In the genomic region with DNA sequence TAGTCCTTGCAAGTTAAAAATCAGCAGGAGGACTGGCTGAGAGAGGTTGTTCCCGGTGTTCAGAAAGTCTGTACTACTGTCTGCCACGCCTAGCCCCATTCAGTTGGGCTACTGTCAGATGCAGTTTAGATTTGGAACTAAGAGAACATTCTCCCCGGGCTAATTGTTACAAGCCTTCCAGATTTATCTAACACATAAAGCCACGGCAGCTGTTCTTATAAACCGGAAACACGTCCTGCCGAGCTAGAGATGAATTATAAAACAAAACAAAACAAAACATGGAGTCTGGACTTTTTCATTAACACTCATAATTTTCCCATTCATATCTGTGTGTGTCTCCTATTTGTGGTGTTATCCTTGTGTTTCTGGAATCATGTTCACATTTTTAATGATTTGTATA, we compare ENCODE assay signal across 24 mouse cellular contexts.
"Had no signal": no experiment of that assay in that cellular context is flagged by ENCODE, and none has a peak within 500 bp of the region (broad histone marks: within the 10 kb centered on the region; RNA-seq: fewer than 3 reads in every experiment).

No protein-coding gene starts in this region.

- H3K9ac ChIP-seq: forebrain, postnatal 0 days; heart, embryonic 13.5 days; heart, embryonic 15.5 days; hindbrain, embryonic 13.5 days; hindbrain, embryonic 15.5 days; kidney, embryonic 15.5 days; limb, embryonic 13.5 days; limb, embryonic 15.5 days had no signal

- ATAC-seq: forebrain, postnatal 0 days; hindbrain, postnatal 0 days; intestine, embryonic 16.5 days had no signal

- DNase-seq: forebrain, postnatal 0 days; gastrocnemius, postnatal 14 days; gastrocnemius, postnatal 36 days; heart, adult 18-20 months; heart, postnatal 14 days; heart, postnatal 36 days; kidney, adult 11 months; kidney, adult 2 months; kidney, adult 9 months; kidney, postnatal 14 days; kidney, postnatal 36 days; layer of hippocampus, adult 9-11 months; layer of hippocampus, postnatal 36 days; left cerebral cortex, postnatal 4 days had no signal

- H3K4me1 ChIP-seq: heart, embryonic 13.5 days; heart, embryonic 15.5 days; hindbrain, embryonic 13.5 days; hindbrain, embryonic 15.5 days; kidney, embryonic 15.5 days had no signal

- H3K36me3 ChIP-seq: heart, embryonic 13.5 days; heart, embryonic 15.5 days; hindbrain, embryonic 13.5 days; hindbrain, embryonic 15.5 days; kidney, embryonic 15.5 days; limb, embryonic 13.5 days; limb, embryonic 15.5 days had no signal

- H3K9me3 ChIP-seq: heart, embryonic 13.5 days; heart, embryonic 15.5 days; hindbrain, embryonic 13.5 days; hindbrain, embryonic 15.5 days; kidney, embryonic 15.5 days; limb, embryonic 13.5 days; limb, embryonic 15.5 days had no signal

- H3K27me3 ChIP-seq: heart, embryonic 13.5 days; heart, embryonic 15.5 days; hindbrain, embryonic 13.5 days; hindbrain, embryonic 15.5 days; kidney, embryonic 15.5 days; limb, embryonic 13.5 days; limb, embryonic 15.5 days had no signal

- H3K27ac ChIP-seq: heart, embryonic 13.5 days; heart, embryonic 15.5 days; hindbrain, embryonic 13.5 days; hindbrain, embryonic 15.5 days; hindbrain, postnatal 0 days; kidney, embryonic 15.5 days; limb, embryonic 13.5 days; limb, embryonic 15.5 days had no signal

- H3K4me3 ChIP-seq: heart, embryonic 13.5 days; heart, embryonic 15.5 days; hindbrain, embryonic 13.5 days; hindbrain, embryonic 15.5 days; kidney, embryonic 15.5 days; limb, embryonic 13.5 days; limb, embryonic 15.5 days had no signal

- H3K4me2 ChIP-seq: heart, embryonic 11.5 days; heart, embryonic 13.5 days; heart, embryonic 15.5 days; hindbrain, embryonic 13.5 days; hindbrain, embryonic 15.5 days; kidney, embryonic 15.5 days; limb, embryonic 13.5 days; limb, embryonic 15.5 days had no signal
